Mouse (Mus musculus): ENCODE data around the gene Prrg2. TPM values are rescaled to one million over a fixed set of nuclear protein-coding genes. Genes with fewer than 3 reads are reported as not detected.

Prrg2 gene
- polyA plus RNA-seq, 1 experiment: 14.0 TPM

DNA sequence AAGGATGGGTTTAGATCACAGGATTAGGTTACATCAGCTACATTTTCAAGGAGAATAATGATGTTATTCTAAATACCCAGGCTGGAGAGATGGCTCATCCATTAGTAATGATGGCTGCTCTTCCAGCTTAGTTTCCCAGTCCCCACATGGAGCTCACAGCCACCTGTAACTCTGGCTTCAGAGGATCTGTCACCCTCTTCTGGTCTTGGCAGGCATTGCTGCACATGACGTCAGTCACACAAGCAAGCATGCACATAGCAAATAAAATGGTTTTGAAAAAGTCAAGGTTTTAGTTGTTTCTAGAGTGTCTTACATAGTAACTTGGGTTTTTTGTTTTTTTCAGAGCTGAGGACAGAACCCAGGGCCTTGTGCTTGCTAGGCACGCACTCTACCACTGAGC lies 9.8 kb upstream of the Prrg2 start:
- Histone ChIP-seq H3K79me2 (ENCODE audit: control insufficient read depth, insufficient read depth) (peaks cover 62% of the 10 kb centered on the region), H3K27me3 (ENCODE audit: control insufficient read depth, insufficient read depth, insufficient read length) (no peaks in the 10 kb centered on the region), H3K4me3 (ENCODE audit: insufficient read depth, poor library complexity, severe bottlenecking) (no peak overlapping the region), H3K36me3 (ENCODE audit: control insufficient read depth, insufficient read depth) (peaks cover 4% of the 10 kb centered on the region), H3ac (ENCODE audit: control insufficient read depth, insufficient read length, low read depth) (no peak overlapping the region), H3K79me3 (ENCODE audit: low read depth) (peaks cover 33% of the 10 kb centered on the region)
- no peak for TF ChIP-seq USF1 (IDR thresholded peaks at IDR 0.05; ENCODE audit: low read depth)
- TF ChIP-seq CTCF (IDR thresholded peaks at IDR 0.05; ENCODE audit: control insufficient read depth, insufficient read depth, insufficient read length): peak; percentile 10
- no peak for TF ChIP-seq FOSL1 (IDR thresholded peaks at IDR 0.05; ENCODE audit: insufficient read depth, low read length, poor library complexity, severe bottlenecking)

DNA sequence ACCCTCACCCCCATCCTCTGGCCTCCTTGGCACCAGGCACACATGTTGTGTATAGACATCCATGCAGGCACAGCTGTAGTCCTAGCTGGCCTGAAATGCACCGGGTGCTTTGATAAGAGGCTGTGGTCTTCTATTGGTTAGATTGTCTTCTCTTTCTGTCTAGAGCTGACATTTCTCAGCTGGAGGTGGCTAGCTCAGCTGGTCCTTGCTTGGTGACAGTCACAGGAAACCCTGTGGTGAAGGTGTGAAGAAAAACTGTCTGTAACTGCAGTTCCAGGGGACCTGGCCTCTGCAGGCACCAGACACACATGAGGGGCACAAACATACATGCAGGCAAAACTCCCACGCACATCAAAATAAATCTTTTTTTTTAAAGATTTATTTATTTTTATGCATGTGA lies 7.2 kb upstream of the Prrg2 start:
- Histone ChIP-seq H3ac (ENCODE audit: control insufficient read depth, insufficient read length, low read depth) (no peak overlapping the region), H3K27me3 (ENCODE audit: control insufficient read depth, insufficient read depth, insufficient read length) (no peaks in the 10 kb centered on the region), H3K79me3 (ENCODE audit: low read depth) (peaks cover 48% of the 10 kb centered on the region), H3K79me2 (ENCODE audit: control insufficient read depth, insufficient read depth) (peaks cover 88% of the 10 kb centered on the region), H3K4me3 (ENCODE audit: insufficient read depth, poor library complexity, severe bottlenecking) (no peak overlapping the region), H3K36me3 (ENCODE audit: control insufficient read depth, insufficient read depth) (peaks cover 4% of the 10 kb centered on the region)
- TF ChIP-seq MYOD1 (IDR thresholded peaks at IDR 0.05; ENCODE audit: control insufficient read depth, insufficient read length, low read depth) (no peak), USF1 (IDR thresholded peaks at IDR 0.05; ENCODE audit: low read depth) (no peak), CTCF (IDR thresholded peaks at IDR 0.05; ENCODE audit: control insufficient read depth, insufficient read depth, insufficient read length) (no peak), CEBPB (IDR thresholded peaks at IDR 0.05; ENCODE audit: low read depth) (no peak), MAX (IDR thresholded peaks at IDR 0.05) (no peak)

DNA sequence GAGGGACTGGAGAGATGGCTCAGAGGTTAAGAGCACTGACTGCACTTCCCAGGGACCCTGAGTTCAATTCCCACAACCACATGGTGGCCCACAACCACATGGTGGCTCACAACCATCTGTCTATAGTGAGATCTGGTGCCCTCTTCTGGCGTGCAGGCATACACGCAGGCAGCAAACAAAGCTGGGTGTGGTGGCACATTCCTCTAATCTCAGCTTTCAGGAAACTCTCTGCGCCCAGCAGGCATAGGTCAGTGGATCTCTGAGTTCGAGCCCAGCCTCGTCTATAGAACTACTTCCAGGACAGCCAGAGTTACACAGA lies 5.5 kb upstream of the Prrg2 start:
- no peak overlapping the region for H3ac ChIP-seq (ENCODE audit: control insufficient read depth, insufficient read length, low read depth)
- H3K79me2 ChIP-seq (ENCODE audit: control insufficient read depth, insufficient read depth): peaks cover 92% of the 10 kb centered on the region
- TF ChIP-seq USF1 (IDR thresholded peaks at IDR 0.05; ENCODE audit: low read depth) (peak; percentile 76), MYOG (IDR thresholded peaks at IDR 0.05; ENCODE audit: control insufficient read depth, extremely low read depth, insufficient read length) (no peak), CEBPB (IDR thresholded peaks at IDR 0.05; ENCODE audit: low read depth) (no peak), FOSL1 (IDR thresholded peaks at IDR 0.05; ENCODE audit: insufficient read depth, low read length, poor library complexity, severe bottlenecking) (no peak), MYOD1 (IDR thresholded peaks at IDR 0.05; ENCODE audit: control insufficient read depth, insufficient read length, low read depth) (no peak), CTCF (IDR thresholded peaks at IDR 0.05; ENCODE audit: control insufficient read depth, insufficient read depth, insufficient read length) (peak; percentile 78), MAX (IDR thresholded peaks at IDR 0.05) (peak; percentile 92)
- H3K27me3 ChIP-seq (ENCODE audit: control insufficient read depth, insufficient read depth, insufficient read length): no peaks in the 10 kb centered on the region
- H3K4me3 ChIP-seq (ENCODE audit: insufficient read depth, poor library complexity, severe bottlenecking): no peak overlapping the region
- H3K79me3 ChIP-seq (ENCODE audit: low read depth): peaks cover 60% of the 10 kb centered on the region
- H3K36me3 ChIP-seq (ENCODE audit: control insufficient read depth, insufficient read depth): no peaks in the 10 kb centered on the region

DNA sequence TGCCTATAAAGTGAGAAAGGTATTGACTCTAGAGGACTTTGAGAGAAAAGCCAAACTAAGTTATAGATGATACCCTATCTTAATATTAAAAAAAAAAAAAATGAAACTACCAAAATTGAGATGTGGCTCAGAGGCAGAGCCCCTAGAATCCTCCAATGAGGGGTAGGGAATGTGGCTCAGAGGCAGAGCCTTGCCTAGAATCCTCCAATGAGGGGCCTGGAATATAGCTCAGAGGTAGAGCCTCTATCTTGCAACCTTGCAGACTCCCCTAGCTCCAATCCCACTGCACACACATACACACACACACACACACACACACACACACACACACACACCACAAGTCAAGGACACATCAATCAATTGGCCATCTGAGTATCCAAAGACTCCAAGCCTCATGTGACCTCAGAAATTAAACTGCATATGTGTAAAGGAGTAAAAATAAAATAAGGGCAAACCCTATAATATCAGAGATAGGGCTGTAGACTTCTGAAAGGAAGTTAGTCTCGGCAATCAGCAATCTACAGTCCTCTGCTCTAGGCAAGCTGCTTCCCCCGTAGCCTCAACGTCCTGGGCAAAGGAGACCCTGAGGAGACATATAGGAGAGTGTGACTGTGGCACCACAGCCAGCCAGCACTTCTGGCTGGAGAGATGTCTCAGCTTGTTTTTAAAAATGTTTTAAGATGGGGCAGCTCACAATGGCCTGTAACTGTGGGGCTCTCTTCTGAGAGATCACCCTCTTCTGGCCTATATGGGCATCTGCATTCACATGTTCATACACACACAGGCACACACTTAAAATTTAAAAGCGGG lies 4.9 kb upstream of the Prrg2 start:
- H3K79me3 ChIP-seq (ENCODE audit: low read depth): peaks cover 60% of the 10 kb centered on the region
- no peak overlapping the region for H3K4me3 ChIP-seq (ENCODE audit: insufficient read depth, poor library complexity, severe bottlenecking)
- TF ChIP-seq FOSL1 (IDR thresholded peaks at IDR 0.05; ENCODE audit: insufficient read depth, low read length, poor library complexity, severe bottlenecking): no peak
- TF ChIP-seq MYOD1 (IDR thresholded peaks at IDR 0.05; ENCODE audit: control insufficient read depth, insufficient read length, low read depth): no peak
- TF ChIP-seq USF1 (IDR thresholded peaks at IDR 0.05; ENCODE audit: low read depth): no peak
- TF ChIP-seq MYOG (IDR thresholded peaks at IDR 0.05; ENCODE audit: control insufficient read depth, extremely low read depth, insufficient read length): no peak
- TF ChIP-seq MAX (IDR thresholded peaks at IDR 0.05): no peak
- no peak for TF ChIP-seq CTCF (IDR thresholded peaks at IDR 0.05; ENCODE audit: control insufficient read depth, insufficient read depth, insufficient read length)
- TF ChIP-seq CEBPB (IDR thresholded peaks at IDR 0.05; ENCODE audit: low read depth): no peak
- H3K79me2 ChIP-seq (ENCODE audit: control insufficient read depth, insufficient read depth): peaks cover 92% of the 10 kb centered on the region
- H3K36me3 ChIP-seq (ENCODE audit: control insufficient read depth, insufficient read depth): no peaks in the 10 kb centered on the region
- H3K27me3 ChIP-seq (ENCODE audit: control insufficient read depth, insufficient read depth, insufficient read length): no peaks in the 10 kb centered on the region
- no peak overlapping the region for H3ac ChIP-seq (ENCODE audit: control insufficient read depth, insufficient read length, low read depth)

- Histone ChIP-seq H3K79me3 (ENCODE audit: low read depth) (peaks cover 35% of the 10 kb centered on the region), H3K79me2 (ENCODE audit: control insufficient read depth, insufficient read depth) (peaks cover 42% of the 10 kb centered on the region), H3ac (ENCODE audit: control insufficient read depth, insufficient read length, low read depth) (no peak overlapping the region), H3K4me3 (ENCODE audit: insufficient read depth, poor library complexity, severe bottlenecking) (peak overlapping the region; percentile 12), H3K27me3 (ENCODE audit: control insufficient read depth, insufficient read depth, insufficient read length) (no peaks in the 10 kb centered on the region), H3K36me3 (ENCODE audit: control insufficient read depth, insufficient read depth) (no peaks in the 10 kb centered on the region)
- TF ChIP-seq FOSL1 (IDR thresholded peaks at IDR 0.05; ENCODE audit: insufficient read depth, low read length, poor library complexity, severe bottlenecking) (no peak), MYOG (IDR thresholded peaks at IDR 0.05; ENCODE audit: control insufficient read depth, extremely low read depth, insufficient read length) (no peak), CEBPB (IDR thresholded peaks at IDR 0.05; ENCODE audit: low read depth) (no peak), MYOD1 (IDR thresholded peaks at IDR 0.05; ENCODE audit: control insufficient read depth, insufficient read length, low read depth) (no peak), MAX (IDR thresholded peaks at IDR 0.05) (no peak), CTCF (IDR thresholded peaks at IDR 0.05; ENCODE audit: control insufficient read depth, insufficient read depth, insufficient read length) (no peak), USF1 (IDR thresholded peaks at IDR 0.05; ENCODE audit: low read depth) (no peak)
Measured at GRCm38 (mm10) chr7:45061532-45062075, 873 bp downstream of the Prrg2 start.

All from C2C12 (cell line).